Mouse (Mus musculus) liver (tissue): ENCODE measurements around the gene Zfp771.

ENCODE experiments used
- DNase-seq: peaks from one replicate; pipeline ENCODE4 v3.0.0-alpha.2; 2020; ENCODE audit warnings: mixed read lengths

The Zfp771 gene

DNA sequence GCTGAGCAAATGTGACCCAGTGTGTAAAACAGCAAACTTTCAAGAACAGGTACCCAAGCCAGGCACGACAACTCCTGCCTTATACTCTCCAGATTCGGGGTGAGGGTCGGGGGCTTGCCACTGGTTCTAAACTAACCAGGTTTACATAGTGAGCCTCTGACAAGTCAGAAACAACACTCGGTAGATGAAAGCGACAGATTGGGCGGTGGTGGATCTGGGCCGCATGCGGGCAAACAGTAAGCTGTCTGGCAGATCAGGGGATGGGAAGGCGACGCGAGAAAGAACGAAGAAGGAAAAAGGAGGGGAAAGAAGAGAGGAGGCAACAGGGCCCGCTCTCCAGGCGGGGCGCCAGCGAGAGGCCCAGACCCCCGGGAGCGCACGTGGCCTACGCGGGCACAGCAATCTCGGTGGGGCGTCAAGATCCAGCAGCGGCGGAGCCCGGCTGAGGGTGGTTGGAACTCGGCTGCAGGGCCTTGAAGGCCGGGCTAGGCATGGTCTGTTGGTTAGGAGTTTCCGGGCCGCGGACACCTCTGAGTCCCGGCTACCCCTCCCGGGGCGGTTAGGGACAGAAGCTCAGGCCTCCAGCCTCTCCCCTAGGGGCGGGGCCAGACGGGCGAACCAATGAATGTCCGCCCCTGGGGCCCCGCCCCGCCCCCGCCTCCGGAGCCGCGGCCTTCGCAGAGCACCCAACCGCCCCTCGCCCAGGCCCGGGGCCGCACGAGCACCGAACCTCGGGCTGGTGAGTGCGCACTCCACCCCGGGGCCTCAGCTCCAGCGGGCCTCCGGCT, at the start of gene Zfp771:
TSS of gene Zfp771 (plus strand) at position 405 of the 788 bp plus-strand sequence.
- DNase-seq = peak; percentile 98

DNA sequence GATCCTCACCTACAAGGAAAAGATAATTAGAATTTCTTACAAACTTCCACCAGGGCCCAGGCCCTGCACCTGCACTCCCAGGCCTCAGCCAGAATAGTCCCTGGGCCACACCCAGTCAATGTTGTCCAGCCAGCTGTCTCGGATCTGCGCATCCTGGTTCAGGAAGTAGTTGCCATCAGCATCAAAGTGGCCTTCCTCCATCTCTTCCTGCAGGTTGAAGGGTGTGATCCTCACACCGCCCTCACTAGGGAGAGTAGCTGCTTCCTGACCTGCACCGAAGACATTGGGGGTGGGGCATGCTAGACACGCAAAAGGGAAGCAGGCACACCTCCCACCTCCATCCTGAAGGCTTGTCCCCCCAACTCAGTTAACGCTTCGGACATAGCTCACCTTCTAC, 49.4 kb upstream of the Zfp771 start:
- DNase-seq = no peak

DNA sequence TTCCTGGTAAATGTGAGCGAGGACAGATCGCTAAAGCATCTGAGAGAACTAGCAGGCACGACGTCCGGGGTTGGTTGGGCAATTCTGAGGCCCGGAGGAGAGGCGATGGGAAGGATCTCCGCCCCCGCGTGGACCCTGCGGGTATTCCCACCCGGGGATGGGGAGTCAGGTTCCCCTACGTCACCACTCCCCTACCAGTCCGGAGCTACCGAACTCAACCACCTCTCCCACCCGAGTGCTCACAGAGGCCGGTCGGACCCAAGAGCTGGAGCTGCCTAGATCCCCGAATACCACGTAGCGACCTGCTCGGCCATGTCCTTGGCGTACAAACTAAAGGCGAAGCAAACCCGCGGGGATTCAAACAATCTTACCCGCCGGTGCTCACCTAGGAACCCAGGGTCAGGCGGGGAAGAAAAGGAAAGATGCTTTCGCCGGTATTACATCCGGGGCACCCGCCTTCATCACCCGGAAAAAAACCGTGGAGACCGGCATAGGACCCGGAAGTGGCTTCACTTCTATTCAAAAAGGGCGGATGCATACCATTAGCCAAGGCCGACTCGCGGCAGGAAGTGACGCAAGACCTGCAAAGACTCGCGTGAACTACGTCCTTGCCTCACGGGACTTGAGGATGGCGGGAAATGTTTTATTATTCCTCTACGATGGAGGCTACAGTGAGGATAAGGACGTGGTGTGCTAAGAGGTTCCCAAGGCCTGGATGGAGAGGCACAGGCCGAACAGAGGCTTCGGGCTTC, 48.4 kb upstream of the Zfp771 start, which contains the start of gene Cd2bp2:
TSS of gene Cd2bp2 (minus strand) at position 507 of the 752 bp plus-strand sequence.
- peak; percentile 94 for DNase-seq

DNA sequence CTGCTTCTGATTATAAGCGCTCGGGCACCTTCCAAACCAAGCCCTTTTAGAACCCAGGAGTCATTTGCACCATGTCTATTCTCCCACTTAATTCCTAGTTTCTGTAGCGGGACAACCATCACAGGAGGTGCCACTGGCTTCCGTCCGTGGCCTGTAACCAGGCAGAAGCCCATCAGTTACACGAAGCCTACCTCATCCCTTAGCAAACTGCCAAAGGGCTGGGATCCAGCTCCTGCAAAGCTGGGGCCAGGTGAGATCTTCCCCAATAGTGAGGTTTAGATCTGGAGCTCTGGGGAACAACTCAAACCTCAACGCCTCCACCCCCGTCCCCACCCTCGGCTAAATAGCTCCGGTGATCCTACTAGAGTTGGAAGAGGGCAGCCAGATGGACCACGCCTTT, 47.6 kb upstream of the Zfp771 start:
- no peak for DNase-seq

DNA sequence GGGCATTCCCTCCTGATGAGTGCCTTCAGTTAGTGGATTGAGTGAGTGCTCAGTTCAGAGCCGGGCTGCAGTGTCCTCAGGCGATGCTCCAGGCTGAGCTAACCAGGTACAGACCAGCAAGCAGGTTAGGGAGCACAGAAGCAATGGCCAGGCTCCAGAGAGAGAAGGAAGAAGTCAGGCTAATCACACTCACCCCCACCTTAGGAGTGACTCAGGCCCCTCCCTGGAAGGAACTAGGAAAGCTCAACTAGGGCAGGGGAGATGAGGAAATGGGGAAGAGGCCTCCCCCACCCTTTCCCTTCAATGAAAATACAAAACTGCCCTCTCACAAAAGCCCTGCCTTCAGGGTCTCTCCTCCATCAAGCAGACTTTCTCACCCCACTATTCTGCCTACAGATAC, 37.5 kb upstream of the Zfp771 start:
- no peak for DNase-seq

DNA sequence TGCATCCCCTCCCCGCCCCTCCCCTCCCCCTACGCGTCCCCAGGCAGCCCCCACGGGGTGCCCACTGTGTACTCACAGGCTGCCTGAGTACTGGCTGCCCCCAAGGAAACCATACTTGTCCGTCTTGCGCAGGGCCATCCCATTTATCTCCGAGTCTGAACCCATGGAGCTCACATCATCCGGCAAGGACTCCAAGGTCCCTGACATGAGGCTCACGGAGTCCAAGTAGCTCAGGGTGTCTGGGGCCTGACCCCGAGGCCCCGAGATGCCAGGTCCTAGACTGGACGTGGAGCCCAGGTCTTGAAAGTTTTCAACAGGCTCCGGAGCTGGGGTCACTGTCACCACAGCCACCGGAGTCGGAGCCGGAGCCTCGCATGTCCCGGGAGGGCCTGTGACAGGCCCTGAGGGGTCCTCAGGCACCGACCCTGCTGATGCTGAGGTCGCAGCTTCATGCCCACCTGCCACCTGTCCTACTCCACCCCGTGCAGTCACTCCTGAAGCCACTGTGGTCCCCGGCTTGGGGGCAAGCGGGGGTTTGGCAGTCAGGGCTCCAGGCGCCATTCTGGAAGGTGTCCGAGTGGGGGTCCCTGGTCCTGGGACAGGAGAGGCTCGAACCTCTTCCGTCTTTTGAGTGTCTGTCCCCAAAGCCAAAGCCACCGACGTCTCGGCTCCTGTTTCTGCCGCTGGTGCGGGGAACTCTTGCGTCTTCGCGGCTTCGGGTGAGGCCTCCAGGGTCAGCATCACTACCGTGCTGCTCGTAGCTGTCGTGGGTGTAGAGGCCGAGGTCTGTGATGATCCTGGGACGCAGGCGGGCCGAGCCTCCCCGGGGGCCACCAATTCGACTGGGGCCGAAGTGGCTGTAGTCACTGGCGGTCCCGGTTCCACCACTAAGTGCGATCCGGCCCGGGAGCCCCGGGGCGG, 36.4 kb upstream of the Zfp771 start:
- peak; percentile 55 for DNase-seq

DNA sequence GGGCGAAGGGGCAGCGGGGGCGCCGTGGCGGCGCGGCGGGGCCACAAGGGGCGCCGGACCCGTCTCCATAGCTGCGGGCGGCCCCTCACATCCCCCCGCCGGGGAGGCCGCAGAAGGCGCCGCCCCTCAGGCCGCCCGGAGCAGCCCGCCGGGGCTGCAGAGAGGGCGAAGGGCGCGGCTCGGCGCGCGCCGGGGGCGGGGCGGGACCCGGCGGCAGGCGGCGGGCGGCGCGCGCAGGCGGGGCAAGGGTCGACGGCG, 35.9 kb upstream of the Zfp771 start, which contains the start of gene Tbc1d10b:
TSS of gene Tbc1d10b (minus strand) at position 174 of the 258 bp plus-strand sequence.
- DNase-seq = no peak

DNA sequence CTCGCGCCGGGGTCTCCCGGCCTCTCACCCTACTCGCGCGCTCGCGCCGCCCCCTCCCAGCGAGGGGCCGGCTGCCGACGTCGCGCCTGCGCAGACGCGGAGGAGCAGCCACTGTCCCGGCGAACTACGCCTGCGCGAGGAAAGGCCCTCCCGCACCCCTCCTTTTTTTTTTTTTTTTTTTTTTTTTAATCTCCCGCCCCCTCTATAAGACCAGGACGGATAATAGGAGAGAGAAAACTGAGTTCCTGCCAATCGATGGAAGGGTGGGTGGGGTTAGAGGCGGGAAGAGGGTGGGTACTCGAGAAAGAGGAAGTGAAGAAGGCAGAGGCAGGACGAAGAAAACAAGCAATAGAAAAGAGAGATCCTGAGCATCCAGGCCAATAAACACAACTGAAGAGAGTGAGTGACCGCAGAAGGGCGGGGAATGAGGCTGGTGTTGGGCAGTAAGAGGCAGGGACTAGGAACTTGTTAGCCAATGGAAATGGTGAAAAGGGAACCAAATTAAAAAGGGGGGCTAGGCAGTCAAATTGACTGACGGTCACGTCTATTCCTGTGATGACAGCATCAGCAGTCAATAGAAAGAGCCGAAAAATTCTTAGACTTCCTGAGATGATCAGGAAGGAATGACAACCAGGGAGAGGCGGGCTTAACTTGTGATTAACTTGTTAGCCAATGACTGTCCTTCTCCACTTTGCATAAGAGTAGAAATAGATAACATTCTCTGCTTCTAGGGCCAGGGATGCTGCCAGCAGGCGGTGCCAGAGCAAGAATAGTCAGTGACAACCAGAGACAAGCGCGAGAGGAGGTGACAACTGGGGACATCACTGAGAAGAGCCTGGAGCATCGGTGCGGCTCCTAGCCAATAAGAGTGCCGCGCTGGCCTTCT, 35.3 kb upstream of the Zfp771 start, which contains the start of gene Mylpf:
TSS of gene Mylpf (plus strand) at position 338 of the 886 bp plus-strand sequence.
- DNase-seq = peak; percentile 93

DNA sequence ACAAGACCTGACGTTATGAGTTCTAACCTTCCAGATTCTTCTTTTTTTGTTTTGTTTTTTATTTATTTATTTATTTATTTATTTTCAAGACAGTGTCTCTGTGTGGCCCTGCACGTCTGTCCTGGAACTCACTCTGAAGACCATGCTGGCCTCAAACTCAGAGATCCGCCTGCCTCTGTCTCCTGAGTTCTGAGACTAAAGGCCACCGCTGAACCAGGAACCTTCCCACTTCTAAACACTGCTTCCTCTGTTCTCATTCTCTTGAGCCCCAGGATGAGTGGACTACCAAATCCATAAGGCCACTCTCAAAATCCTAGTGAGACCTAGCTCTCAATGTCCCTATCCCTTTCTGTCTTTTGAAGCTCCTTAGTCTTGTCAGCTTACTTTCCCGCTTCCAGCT, 34.2 kb upstream of the Zfp771 start:
- DNase-seq = no peak

DNA sequence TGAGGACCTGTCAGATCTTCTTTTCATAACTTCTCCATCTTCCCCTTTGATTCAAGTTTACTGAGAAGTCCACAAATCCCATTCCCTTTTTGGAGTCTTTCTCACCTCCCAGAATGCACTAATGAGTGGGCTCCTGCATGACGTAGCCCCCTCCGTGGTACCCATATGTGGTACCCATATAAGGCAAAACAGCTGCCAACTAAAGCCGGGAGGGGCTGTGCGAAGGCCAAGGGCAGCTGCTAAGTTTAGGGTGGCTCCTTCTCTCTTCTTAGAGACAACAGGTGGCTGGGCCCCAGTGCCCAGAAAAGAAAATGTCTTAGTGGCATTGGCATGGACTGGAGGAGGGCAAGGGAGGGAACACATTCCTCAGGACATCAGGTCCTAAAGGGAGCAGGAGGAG, 33.8 kb upstream of the Zfp771 start:
- no peak for DNase-seq

DNA sequence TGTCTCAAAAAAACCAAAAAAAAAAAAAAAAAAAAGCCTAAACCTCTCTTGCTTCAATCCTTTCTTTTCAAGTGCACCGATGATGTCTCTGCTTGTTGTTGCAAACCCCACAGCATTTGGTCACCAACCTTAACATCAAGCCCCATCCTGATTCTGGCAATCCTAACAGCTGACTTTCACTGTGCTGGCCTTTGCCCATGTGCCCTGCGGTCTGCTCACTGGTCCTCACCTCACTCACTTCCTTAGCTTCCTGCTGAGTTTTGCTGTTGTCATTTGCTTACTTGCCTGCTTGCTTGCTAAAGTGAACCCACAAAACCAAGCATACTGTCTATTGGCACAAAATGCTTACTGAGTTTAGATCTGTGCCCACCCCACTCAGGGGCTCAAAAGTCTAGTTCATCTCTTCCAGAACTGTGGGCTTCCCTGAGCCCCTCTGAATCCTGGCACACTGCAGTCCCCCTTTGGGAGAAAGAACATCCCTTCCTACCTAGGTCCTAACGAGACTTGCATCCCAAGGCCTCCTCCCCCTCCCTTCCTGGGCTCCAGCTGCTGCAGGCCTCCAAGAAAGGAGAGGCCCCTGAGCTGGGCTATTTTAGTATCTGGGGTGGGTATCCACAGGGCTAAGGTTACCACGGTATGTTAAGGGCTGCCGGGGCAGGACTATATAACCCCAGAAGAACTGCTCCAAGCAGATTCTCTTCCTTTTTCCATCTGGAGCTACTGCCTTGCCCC, 32.9 kb upstream of the Zfp771 start:
- no peak for DNase-seq

DNA sequence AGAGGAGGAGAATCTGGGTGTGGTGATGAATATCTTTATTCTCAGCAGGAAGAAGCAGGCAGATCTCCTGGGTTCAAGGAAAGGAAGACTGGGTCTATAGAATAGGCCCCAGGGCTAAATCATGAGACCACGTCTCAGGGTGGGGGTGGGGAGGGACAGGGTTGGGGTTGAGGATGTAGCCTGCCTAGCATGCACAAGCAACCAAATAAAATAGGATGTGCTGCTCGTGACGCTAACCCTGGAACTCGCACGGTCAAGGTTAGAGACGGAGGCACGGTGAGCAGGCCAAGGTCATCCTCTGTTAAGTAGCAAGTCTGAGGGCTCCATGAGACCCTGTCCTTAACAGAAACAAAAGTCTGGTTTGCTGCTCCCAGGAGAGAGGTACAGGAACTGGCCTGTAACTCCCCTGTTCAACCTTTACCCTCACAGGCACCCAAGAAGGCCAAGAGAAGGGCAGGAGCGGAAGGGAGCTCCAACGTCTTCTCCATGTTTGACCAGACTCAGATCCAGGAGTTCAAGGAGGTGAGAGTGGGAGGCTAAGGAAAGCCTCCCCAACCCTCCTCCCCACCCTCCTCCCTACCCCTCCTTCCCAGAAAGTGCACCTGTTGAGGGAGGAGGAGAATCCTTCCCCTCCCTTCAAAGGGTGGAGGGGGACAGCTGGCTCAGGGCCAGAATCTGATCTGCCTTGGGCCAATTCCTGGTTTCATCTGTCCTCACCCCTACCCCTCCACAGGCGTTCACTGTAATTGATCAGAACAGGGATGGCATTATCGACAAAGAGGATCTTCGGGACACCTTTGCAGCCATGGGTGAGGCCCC, 31.4 kb upstream of the Zfp771 start:
- DNase-seq = no peak

DNA sequence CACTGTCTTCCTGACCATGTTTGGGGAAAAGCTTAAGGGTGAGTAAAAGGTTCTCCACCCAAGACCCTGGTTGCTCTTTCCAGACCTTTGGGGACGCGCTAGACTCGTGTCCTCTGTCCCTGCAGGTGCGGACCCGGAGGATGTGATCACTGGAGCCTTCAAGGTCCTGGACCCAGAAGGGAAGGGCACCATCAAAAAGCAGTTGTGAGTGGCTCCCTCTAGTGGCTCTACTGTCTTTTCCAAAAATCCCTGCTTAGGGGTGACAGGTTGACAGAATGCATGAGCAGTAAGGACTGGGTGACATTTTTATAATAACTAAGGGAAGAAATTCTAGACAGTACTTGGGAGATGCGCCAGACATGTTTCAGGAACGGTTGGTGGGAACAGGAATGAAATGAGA, 30.6 kb upstream of the Zfp771 start:
- DNase-seq = peak; percentile 51

DNA sequence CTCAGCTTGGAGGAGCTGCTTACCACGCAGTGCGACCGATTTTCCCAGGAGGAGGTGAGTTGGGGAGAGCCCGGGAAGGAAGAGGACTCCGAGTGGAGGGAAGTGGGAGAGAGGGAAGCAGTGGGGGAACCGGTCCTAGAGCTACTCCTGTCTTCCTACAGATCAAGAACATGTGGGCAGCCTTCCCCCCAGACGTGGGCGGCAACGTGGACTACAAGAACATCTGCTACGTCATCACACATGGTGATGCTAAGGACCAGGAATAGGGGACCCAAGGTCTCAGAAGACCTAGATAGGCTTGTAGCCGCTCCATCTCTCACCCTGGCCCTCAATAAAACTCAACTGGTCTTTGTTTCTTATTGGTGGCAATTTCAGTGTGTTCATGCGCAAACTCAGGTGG, 30.1 kb upstream of the Zfp771 start:
- DNase-seq = no peak

DNA sequence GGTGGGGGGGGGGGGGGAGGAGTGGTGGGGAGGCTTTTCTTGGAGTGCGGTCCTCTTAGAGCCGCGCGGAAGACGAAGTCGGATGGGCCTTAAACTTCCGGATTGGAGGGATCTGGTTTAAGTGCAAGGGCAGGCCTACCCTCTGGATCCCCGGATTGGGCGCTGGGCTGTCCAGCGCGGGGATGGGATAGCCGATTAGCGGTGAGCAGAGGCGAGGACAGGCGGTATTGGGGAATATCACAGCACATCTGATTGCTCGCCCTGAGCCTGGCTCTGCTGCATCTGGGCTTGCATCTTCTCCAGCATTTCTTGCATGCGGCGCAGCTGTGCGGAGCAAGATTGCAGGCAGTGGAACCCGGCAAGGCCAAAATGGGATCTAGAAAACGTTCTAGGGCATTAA, 29.6 kb upstream of the Zfp771 start:
- DNase-seq = no peak

DNA sequence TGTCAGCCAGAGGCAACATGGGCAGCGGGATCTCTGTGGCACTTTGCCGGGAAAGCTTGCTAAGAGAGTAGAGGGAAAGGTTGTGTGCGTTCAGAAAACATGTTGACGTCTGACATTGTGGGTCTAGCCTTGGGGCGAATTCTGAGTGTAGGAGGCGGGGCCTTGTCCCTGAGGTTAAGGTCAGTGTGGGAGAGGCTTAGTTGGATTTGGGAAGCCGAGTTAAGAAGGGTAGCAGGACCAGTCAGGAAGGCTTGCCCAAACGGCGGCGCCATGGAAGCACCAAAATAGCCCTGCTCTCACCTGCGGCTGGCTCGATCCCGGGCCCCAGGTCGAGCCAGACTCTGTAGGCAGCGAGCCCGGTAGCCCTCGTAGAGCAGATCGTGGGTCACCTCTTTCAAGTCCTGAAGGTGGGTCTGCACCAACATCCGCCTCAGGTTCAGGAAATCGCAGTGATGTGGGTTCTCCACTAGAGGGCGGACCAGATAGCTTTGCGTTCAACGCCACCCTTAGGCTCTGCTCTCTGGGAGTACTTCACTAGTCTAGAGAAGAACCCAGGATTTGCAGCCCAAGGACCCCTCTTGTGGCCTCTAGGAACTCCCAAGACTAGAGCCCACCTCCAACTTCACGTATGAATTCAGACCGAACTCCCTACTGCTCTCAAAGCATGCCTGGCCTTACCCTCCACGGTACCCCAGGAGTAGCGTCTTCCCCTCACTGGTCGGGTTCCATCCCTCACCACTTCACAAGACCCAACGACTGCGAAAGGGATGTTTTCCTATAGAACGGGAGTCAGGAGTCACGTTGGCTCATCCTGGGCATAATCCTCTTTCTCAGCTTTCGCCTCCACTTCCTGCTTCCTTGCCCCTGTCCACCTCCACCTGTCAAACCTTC, 28.8 kb upstream of the Zfp771 start:
- peak; percentile 73 for DNase-seq

DNA sequence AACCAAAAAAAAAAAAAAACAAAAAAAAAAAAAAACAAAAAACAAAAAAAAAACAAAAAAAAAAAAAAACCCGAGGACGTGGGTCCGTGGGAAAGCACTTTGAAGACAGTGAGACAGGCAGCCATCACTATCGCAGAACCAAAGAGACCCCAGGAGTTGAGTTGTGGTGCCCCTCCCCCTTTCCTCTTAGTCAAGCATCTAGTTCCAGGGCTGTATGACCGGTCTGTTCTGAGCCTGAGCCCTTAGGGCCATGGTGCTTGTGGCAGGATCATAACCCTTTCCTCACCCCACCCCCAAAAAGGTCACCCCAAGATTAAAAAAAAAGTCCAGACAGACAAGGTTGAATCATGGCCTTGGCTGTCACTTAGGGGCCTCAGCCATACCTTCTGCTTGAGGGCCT, 27.8 kb upstream of the Zfp771 start:
- no peak for DNase-seq

DNA sequence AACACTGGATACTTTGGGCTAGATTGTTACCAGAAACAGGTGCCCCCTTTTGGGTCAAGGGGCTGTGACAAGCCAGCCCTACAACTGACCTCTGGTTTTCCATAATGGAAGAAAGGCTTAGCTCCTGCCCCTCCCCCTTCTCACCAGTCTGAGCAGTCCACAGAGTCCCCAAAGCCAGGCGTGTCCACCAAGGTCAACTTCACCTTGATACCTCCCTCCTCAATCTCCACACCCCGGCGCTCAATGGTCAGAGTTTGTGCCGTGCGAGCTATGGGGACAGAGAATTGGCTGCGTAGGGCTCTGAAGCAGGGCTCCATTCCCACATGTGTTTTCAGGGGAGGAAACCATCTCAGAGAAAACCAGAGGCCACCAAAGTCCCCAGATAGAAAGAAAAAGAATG, 26.6 kb upstream of the Zfp771 start:
- DNase-seq = no peak

DNA sequence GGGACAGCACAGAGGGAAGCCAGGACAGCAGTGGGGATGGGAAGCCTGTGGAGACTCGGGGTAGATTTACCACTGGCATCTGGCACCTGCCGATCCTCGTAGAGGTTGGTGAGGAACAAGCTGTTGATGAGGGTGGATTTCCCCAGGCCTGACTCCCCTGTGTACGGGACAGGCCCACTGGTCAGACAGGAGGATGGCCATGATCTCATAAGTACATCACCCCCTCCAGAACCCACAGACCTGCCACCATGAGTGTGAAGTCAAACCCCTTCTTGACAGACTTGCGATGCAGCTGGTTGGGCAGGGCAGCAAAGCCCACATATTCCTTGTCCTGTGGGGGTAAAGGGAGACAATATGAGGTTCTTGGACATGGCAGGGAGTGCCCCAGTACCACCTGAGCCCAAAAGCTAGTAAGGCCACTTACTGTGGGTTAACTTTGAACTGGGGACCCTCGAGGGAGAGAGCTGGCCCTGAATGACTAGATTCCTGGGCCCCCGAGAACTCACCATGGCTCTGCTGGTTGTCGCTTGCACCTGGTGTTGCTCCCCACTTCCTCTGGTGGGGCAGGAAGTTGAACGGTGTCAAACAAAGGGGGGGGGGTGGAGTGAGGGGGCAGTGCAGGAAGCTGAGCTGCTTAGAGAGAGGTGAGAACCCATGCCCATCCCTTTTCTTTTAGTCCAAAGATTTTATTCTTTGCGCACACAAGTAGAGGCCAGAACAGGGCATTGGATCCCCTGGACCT, 26.0 kb upstream of the Zfp771 start:
- no peak for DNase-seq
